Mouse (Mus musculus) urinary bladder, postnatal 14 days (tissue): ENCODE data around the gene Prune1.
A peak's percentile ranks its signal among the peaks of the same experiment; 100 is the strongest.

Source experiments
- DNase-seq: peaks from one replicate; pipeline ENCODE4 v3.0.0; 2021; ENCODE audit warnings: low spot score

Prune1 gene

DNA sequence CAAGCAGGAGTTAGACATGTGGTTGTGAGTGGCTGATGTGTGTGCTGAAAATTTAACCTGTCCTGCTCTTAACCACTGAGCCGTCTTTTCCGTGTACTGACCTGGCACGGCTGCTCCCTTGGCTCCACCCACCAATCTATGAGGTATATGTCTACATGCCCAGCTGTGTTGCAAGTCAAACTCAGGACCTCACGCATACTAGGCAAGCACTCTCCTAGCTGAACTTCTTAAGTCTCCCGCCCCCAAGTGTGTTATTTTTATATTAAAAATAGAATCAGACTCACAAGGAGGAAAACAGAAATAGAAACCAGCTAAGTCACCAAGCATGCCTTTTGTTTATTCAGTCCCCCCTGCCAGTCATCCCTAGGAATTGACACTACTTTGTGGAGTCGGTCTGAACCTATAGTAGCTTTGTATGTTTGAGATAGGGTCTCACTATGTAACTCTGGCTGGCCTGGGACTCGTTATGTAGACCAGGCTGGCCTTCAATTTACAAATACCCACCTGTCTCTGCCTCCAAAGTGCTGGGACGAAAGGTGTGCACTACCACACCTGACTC lies 44.3 kb downstream of the Prune1 start:
- no peak for DNase-seq

- no peak for DNase-seq
These were observed 46.2 kb downstream of the Prune1 start for GRCm38 (mm10) chr3:95235386-95236301.

DNA sequence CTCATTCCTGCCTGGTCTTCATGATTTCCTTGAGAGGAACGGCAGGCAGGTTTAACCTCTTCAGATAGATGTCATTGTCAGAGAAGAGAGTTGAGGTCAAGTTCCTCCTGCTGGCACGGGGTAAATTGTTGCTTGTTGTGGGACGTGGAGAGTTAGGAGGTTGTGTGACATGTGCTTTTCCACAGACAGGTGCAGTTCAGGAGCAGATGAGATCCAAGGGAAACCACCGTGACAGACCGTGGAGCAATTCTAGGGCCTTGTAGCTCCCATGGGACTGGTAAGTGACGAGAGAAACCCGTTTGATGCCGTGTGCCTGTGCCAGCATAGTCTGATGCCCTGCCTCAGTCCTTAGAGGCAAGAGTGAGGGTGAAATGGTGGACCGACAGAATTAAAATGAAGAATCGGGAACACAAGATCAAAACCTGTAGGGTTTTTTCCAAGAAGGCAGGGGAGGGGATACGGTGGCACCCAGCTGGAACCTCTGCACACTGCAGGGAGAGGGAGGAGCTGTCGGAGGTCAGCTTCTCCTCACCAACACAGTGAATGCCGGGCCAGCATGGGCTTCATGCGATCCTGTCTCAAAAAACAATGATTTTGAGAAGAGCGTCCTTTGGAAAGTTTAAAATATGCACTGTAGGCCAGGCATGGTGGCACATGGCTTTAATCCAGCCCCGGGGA lies 48.4 kb downstream of the Prune1 start:
- DNase-seq: no peak

- DNase-seq: peak; percentile 55
These were observed 49.1 kb downstream of the Prune1 start for GRCm38 (mm10) chr3:95232771-95233170.

DNA sequence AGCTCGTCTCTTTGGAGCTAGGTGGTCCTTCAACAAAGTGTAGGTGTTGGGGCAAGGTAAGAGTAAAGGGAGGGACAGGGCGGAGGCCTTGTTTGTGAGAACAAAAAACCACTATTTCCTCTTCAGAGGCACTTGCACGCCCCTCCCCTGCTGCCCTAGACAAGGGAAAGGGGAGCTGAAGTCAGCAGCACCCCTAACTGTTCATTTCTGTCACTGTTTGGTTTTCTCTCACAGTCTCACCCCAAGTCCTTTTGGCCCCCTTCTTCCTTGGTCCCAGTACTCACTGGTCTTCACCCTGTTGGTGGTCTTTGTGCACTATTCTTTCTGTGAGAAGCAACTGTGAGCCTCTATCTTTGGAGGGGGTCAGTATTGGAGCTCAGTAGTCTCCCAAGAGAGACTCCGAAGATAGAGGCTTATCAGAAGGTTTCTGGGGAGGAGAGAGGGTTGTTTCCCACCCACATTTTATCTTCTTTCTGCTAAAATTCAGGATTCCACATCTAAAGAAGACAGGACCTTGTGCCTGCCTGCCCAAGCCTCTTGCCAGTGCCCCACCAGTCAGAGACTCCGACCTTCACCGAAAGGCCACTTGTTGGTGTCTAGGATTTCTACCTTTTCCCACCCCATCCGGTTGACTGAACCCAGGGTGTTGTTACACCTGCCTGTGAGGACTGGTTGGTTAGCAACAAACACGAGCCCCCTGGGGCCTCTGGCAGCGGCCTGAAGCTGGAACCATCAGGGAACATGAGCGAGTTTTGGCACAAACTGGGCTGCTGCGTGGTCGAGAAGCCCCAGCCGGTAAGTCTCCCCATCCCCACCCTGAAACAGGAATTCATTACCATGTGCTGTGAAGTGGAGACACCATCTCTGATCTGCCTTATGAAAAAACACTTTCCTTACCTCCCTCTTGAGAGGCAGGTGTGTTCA lies 50.3 kb downstream of the Prune1 start, which contains the start of gene Mllt11:
Mllt11 (minus strand) TSS at position 874 of the 924 bp plus-strand sequence.
- no peak for DNase-seq

GRCm38 (mm10) chr3:95230495-95231297 lies 51.2 kb downstream of the Prune1 start:
- no peak for DNase-seq

DNA sequence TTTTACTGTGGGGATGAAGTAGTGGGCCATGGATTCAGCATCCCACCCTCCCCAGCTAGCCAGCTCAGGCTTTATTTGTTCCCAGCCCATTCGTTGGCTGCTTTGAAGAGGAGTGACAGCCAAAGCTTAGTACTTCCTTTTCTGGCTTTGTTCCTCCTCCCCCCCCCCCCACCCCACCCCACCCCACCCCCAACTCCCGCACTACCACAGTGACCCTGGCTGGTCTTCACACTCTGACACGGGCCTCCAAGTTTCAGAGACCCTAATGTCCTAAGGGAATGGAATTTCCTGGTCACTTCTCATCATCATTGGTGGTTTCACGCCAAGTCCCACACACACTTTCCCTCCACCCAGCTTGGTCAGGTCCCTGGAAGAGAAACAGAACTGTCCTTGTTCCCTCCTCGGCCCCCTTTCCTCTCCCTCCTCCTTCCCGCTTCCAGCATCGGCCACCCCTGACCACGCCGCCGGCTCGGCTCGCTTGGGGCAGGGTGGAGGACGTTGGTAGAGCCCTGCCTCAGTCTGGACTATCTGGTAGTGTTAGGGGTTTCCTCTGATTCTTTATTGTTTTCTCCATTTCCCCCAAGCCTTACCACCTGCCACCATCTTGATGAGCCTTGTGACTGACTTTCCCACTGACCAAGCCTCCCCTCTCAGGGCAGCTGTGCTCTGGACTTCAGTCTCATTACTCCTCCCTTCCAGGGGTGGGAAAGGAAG lies 51.9 kb downstream of the Prune1 start:
- peak; percentile 36 for DNase-seq

GRCm38 (mm10) chr3:95228894-95229780 lies 52.7 kb downstream of the Prune1 start:
- peak; percentile 86 for DNase-seq

- peak; percentile 91 for DNase-seq
These were observed 53.6 kb downstream of the Prune1 start, which contains the start of gene Cdc42se1 for GRCm38 (mm10) chr3:95228148-95228893. Cdc42se1 (plus strand) TSS chr3:95228732.

DNA sequence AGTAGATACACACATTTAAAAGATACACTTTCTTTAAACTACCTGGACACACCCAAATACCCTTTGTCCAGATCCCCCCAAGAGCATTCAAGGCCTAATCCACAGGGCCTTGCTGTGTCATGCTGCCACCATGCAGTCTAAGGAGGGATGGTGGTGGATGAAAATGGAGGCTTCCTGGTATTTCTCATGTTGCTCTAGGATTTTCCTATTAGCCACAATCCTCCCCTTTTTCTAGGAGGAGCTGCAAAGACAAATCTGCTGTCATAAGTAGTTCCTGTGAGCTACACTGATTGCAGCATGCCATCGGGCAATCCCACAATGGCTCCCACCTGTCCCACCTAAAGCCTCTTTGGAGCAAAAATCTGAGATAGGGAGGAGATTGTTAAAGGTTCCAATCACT lies 54.7 kb downstream of the Prune1 start:
- DNase-seq: no peak

DNA sequence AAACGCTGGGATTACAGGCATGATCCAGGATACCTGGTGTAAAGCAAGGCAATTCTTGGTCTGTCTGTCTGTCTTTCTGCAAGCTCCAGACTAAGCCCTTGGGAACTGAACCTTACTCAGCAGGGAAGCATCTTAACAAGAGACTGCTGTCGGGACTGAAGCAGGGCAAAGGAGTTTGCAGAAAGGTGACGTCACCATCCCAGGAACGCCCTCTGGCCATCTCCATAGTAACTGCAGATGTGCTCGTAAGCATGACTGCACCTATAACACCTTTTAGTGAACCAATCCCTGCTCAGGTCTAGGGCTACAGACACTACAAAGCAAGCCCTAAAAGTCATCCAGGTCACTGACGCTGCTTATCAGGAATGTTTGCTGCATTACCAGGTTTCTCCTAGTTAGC lies 57.6 kb downstream of the Prune1 start:
- no peak for DNase-seq

DNA sequence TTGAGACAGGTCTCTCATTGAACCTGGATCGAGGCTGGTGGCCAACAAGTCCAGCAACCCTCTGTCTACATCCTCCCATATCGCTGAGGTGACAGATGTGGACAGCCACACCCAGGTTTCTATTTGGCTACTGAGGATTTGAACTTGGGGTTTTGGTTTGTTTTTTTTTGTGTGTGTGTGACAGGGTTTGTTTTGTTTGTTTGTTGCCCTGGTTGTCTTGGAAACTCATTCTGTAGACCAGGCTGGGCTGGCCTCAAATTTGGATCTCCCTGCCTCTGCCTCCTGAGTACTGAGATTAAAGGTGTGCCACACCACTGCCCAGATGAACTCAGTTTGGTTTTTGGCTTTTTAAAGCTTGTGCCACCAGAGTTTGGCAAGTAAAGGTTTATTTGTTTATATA lies 58.8 kb downstream of the Prune1 start:
- DNase-seq: no peak

DNA sequence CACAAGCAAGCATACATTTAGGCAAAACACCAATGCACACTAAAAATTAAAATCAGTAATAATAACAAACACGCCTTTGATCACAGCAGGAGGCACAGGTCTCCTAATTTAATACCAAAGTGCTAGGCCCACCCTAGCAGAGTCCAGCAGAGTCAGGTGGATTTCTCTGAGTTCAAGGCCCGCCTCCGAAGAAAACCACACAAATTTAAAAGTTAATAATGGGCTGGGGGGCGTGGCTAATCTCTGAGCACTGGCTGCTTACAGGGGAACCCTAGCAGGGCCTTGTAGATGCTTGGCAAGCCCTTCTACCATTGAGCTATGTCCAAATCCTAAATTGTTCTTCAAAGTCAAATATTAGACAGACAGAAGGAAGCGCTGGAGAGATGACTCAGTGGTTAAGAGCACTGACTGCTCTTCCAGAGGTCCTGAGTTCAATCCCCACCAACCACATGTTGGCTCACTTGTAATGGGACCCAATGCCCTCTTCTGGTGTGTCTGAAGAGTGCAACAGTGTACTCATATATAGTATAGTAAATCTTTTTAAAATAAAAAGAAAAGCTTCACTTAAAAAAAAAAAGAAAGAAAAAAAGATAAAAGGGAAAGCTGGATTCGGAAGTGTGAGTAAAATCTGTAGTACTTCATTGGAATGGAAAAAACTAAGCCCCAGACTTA lies 63.3 kb downstream of the Prune1 start:
- DNase-seq: no peak

DNA sequence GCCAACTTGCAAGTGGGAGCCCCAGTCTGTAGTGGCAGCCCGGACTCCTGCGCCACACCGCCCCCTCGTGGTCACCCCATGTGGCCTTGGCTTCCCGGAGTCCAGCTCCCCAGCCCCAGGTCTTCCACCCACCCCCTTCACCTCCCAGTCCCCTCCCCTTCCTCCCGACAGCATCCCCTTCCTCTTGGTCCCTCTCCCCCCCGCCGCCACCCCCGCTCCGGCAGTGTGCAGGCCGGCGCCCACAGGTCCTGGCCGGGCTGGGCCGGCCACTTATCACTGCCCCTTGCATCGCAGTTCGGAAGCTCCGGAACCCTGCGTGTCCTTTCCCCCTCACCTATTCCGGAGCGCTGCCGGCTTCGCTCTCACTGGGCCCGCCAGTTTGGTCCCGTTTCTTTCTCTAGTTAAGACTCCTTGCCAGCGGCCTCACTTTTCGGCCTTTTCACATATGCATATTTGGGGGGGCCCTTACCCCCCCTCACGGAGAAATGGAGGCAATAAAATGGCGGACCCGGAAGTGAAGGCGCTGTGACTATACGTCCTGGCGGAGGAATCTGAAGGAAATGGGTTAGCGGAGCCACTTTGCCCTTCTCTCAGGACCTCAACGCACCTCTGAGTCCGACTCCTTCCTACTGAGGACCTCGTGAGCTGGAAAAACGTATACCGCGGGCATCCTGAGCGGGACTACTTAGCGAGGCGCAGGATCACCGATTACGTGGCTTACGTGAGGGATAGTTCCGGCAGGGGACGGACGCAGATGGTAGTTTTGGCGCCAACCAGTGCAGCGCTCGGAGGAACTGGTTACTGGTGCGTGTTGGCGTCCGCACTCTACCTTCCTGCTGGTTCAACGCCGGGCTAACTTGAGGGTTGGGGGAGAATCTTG lies 64.4 kb downstream of the Prune1 start, which contains the start of gene Gabpb2:
Gabpb2 (minus strand) TSS at position 662 of the 880 bp plus-strand sequence.
- peak; percentile 97 for DNase-seq

GRCm38 (mm10) chr3:95216655-95217254 lies 65.1 kb downstream of the Prune1 start:
- no peak for DNase-seq

DNA sequence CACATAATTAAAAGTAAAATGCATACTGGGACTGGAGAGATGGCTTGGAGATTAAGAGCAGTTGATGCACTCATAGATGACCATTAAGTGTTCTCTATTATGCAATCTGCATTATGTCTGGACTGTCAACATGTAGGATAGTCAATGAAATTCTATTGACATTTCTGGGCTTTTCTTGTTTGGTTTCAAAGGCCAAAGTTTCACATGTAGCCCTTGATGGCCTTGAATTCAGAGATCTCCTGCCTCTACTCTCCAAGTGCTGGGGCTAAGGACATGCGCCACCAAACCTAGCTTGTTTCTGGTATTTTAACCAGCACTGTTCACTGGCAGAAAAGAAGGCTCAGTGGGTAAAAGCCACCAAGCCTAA lies 68.3 kb downstream of the Prune1 start:
- no peak for DNase-seq
